Mouse (Mus musculus): ENCODE results near the gene Dbnl.

The Dbnl gene

DNA sequence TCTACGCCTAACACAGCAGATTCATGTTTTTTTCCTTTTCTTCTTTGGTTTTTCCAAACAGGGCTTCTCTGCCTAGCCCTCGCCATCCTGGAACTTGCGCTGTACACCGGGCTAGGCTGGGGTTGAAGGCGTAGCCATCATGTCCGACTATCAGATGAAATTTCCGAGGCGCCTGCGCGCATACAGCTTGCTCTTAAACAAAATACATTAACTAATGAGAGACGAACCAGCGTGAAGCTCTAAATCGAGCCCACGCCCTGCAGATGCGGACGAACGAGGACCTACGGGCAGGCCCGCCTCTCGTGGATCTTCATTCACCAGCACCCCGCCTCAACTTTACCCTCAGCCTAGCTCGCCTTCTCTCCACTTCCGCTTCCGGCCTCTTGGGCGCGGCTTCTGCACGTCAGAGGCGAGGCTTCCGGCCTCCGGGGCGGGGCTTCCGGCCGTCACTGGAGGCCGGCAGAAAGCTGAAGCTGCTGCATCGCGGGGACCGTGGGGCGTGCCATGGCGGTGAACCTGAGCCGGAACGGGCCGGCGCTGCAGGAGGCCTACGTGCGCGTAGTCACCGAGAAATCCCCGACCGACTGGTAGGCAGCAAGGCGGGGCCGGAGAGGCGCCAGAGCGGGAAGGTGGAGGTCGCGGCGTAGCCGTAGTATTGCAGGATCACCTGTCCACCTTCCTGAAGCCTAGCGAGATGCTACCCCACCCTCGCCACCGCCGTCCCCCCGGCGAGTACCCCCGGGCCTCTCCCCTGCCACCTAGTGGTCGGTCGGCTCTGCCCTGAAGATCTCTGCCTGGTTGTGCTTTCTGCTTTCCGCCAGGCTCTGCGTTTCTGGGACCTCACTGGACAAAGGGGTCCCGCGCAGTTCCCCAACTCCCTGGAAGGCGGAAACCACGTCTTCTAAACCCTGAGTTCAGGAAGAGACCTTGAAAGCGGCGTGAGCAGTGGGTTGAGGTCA is at the start of gene Dbnl:
TSS of gene Dbnl (plus strand) at position 433 of the 959 bp plus-strand sequence.
- peak; percentile 95 for DNase-seq (ENCODE audit: low read depth, low spot score)

DNA sequence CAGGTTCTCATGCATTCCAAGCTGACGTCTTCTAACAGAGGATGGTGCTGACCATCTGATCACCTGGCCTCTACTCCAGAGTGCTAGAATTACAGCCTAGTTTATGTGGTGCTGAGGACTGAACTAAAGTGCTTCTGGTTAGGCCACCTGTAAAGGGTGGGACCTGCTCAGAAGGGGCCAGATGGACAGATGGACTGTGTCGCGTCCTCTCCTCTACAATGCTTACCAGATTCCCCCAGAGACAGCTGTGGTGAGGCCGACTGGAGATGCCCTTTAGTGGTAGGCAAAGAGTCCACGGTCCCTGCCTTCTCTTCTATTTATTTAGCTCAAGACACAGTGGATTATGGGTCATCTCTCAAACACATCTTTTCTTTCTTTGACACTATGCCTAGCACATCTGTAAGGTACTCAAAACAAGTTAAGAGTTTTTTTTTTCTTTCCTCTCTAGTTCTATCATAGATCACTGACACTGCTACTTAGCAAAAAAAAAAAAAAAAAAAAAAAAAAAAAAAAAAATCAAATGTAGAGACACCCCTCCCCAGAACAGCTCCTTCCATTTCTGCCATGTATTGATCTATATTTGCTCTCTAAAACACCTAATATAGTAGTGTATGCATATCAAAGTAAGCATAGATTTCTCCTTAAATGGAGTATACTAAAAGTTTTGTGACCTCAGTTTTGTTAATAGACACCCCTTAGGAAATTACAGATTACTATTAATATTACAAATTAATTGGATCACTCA is 49.2 kb upstream of the Dbnl start:
- no peak for DNase-seq (ENCODE audit: low read depth, low spot score)

DNA sequence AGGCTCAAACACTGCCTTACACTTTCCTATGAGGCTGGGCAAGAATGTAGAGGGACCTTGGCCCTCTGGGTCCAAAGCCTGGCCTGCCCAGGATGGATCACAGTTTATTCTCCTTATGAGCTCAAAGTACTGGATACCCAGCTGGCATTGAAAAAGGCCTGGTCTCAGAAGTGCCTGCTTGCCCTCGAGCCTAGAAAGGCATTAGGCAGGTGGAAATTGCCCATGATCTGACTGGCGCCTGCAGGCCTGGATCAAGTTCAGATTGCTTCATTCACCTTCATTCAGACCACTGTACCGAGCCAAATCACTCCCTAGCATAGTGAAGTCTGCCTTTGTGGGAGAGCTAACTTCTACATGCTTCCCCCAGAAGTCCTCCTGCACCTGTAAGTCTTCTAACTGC is 48.4 kb upstream of the Dbnl start:
- DNase-seq (ENCODE audit: low read depth, low spot score) = no peak

DNA sequence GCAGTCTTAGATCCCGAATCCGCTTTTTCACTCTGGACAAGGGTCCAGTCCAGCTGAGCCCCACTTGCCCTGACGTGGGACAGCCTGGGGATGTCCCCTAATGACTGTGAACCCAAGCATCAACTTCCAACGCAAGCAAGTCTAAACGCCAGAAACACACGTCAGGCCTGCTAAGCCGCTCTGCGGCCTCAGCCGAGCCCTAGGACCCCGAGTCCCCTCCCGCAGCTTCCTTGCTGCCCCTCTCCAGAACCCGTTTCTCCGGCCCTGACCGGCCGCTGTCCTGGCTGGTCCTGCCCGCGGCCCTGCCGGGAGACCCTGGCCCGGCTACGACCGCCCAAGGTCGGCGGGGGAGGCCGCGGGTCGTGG is 47.7 kb upstream of the Dbnl start:
- DNase-seq (ENCODE audit: low read depth, low spot score) = peak; percentile 37

DNA sequence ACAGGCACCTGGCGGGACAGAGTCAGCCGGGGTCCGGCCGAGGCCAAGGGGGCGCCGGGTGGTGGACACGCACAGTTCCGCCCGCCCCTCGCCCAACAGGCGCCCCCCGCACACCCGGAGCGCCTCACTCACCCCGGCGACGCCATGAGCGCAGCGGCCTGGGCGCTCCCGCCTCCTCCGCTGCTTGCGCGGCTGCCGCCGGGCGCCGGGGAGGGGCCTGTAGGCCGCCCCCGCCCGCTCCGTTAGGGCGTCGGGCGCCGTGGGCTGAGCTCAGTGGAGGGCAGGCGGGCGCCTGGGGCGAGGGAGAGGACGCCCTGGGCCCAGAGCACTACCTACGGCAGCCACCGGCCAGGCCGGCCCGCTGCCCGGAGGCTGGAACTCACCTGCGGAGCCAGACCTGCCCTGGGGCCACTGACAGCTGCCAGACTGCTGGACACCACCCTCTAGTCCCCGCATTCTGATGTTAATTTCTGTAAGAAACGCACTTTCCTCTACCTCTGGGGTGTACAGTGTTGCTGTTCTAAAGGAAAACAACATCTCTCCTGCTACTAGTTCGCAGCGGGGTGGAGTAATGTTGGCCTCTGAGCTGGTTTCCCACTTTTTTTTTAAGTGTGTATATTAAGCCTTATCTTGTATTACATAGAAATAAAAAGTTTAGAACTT is 47.2 kb upstream of the Dbnl start:
- peak; percentile 57 for DNase-seq (ENCODE audit: low read depth, low spot score)

DNA sequence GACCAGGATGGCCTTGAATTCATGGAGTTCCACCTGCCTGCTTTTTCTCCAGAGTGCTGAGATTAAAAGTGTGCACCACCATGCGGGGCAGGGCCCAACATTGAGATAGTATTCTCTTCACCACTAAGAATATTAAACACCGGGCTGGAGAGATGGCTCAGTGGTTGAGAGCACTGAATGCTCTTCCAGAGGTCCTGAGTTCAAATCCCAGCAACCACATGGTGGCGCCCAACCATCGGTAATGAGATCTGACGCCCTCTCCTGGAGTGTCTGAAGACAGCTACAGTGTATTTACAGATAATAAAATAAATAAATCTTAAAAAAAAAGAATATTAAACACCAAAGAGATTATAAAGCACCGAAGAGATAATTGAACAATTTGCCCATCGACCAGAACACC is 46.2 kb upstream of the Dbnl start:
- no peak for DNase-seq (ENCODE audit: low read depth, low spot score)

DNA sequence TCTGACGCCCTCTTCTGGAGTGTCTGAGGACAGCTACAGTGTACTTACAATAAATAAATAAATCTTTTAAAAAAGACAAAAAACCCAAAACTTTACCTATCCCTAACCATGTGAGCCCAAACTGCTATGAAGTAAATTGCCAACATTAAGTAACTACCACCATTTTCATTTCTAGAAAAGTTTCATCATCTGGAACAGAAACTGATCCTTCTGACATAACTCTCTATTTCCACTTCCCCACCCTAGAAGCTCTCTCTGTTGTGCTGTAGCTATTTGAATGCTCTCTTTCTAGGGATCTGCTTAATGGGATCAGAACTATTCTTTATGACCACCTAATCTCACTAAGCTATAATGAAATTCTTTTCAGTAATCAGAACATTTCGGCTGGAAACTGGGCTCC is 43.3 kb upstream of the Dbnl start:
- DNase-seq (ENCODE audit: low read depth, low spot score) = no peak

DNA sequence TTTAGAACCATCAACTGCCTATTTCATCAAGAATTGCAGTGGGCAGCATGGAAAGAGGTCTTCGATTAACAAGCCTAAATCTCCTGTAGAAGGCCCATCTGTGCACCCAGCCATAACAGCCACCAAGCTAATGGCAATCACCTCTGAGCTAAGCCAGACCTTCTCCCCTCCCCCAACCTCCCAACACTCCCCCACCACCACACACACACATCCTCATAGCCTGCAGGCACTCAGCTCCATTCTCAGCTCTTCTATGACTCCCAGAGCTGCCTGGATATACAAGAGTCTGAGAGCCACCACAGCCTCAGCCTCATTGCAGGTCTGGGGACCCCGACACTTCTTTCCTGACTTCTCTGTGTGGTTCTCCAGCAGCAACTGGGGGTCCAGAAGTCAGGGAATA is 34.5 kb upstream of the Dbnl start:
- no peak for DNase-seq (ENCODE audit: low read depth, low spot score)

DNA sequence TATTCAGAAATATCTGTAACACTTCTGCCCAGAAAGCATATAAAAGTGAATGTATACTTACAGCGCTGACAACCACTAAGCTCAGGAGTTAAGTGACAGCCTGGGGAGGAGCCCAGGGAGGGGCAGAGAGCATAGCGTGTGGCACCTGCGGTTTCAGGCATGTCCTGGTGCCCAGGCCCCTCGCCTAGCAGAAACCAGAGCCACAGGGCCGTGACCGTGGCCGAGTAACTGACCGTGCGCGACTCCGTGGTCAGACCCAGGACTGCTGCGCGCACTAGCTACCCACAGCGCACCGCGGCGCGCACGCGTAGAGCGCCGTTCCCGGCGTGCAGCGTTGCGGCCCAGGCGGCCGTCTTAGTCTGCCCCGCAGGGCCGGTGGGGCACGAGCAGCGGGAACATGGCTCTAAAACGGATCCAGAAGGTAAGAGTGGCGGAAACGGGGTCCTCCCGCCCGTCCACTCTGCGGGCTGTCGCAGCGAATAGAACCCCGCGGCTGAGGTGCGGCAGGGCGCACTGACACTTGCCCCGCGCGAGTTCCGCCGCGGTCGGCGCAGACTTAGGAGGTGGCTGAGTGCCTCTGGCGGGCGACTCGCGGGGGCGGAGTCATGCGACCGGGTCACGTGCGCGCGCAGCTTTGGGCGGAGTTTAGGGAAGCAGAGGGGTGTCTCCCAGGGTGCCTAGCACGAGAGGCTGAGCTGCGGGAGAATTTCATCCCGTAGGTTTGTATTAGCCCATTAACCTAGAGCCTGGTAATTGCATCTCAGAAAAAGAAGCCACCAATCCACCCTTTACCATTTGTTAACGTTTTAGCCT is 26.3 kb upstream of the Dbnl start, which contains the start of gene Urgcp:
TSS of gene Urgcp (minus strand) at position 557 of the 813 bp plus-strand sequence.
- DNase-seq (ENCODE audit: low read depth, low spot score) = peak; percentile 94

DNA sequence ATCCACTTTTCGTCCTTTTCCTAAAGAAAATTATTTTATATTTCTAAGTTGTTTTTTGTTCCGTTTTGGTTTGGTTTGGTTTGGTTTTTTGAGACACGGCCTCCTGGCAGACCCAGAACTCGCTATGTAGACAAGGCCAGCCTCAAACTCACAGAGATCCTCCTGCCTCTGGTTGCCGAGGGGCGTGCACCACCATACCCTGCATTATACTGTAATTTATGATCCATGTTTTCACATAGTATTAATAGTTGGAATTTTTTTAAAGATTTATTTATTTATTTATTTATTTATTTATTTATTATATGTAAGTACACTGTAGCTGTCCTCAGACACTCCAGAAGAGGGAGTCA is 25.7 kb upstream of the Dbnl start:
- DNase-seq (ENCODE audit: low read depth, low spot score) = no peak

DNA sequence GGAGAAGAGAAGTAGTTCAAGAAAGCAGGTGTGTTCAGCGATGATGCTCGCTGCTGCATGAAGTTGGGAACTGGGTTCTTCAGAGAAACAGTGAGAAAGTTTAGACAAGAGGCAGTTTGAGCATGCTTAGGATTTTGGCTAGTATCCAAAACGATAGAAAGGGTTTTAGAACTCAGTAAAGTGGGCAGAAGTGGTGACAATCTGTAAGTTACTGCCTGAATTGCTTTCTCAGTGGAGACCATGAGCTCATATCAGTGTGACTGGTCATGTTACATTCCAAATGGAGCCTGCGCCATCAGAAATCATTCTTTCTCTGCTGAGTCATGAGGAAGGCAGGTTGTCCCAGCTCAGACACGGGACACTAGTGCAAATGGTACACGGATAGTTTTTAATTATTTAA is 22.3 kb upstream of the Dbnl start:
- DNase-seq (ENCODE audit: low read depth, low spot score) = no peak

DNA sequence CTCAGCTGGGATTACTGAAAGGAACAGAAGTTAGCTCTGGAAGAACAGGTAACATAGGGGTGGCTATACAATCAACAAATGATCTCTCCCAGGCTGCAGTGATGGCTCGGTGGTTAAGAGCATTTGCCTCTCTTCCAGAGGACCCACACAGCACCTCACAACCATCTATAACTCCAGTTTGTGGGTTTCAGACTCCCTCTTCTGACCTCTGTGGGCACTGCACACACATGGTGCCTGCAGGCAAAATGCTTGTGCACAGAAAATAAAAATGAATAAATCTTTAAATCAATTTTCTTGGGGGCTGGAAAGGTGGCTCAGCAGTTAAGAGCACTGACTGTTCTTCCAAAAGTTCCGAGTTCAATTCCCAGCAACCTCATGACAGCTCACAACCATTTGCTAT is 9.8 kb upstream of the Dbnl start:
- DNase-seq (ENCODE audit: low read depth, low spot score) = no peak

DNA sequence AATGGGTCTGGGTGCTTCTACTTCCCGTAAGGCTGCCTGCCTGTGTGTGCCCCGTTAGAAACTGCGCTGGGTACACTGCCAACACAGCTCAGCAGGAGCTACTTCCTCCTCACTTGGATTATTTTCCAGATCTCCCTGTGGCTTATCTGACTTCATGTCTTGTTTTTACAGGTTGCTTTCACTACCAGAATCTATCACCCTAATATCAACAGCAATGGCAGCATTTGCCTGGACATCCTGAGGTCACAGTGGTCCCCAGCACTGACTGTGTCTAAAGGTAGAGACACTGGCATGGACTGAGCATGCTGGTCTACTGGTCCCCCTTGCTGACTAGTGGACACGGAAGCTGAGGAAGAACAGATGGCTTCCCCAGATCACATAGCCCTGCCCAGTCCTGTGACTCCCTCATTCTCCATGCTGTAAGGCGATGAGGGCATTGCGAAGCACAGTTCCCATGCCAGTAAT is 8.2 kb upstream of the Dbnl start:
- no peak for DNase-seq (ENCODE audit: low read depth, low spot score)

DNA sequence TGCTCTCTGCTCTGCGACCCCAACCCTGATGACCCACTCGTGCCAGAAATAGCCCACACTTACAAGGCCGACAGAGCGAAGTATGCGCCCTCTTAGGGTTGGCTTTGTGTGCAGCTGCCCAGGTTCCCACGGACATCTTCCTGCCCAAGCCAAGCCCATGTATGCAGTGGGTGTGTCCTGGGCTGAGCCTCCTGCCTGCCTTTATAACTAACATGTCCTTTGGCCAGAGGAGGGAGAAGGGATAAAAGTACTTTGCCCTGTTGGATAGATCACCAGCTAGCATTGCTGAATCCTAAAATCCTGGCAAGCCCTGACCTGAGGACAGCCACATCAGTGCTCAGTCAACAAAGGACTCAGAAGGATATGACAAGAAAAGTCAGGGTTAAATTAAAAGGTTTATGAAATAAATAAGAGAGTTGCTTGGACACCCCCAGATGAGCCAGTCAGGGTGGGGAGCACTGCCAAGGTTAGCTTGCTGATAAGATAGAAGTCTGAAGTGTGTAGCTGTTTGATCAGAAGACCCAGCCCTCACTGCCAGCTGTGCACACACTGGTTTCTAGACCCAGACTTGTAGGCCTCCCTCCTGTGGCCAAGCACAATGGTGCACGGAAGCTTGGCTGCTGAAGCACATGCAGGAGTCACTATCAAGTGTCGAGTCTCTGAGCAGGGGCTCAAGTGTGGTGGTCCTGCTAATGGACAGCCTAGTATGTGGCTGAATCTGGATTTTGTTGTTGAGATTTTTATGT is 5.9 kb upstream of the Dbnl start:
- no peak for DNase-seq (ENCODE audit: low read depth, low spot score)

DNA sequence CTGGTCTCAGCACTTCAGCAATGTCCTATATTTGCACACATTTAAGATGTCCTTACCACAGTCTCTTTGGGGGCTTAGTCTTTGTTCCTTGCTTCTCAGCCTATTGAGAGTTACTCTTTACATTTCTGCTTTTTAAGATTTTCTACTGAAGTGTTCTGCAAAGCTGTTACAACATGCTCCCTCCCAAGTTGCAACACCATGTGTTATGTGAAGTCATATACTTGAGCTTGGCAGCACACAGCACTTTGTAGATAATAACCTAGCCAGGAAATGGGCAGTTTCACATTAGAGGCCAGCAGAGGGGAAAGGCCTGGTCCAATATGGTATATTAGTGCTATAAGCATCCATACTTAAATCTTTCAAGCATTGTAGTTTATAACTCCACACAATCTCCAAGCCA is 2.6 kb upstream of the Dbnl start:
- DNase-seq (ENCODE audit: low read depth, low spot score) = no peak

DNA sequence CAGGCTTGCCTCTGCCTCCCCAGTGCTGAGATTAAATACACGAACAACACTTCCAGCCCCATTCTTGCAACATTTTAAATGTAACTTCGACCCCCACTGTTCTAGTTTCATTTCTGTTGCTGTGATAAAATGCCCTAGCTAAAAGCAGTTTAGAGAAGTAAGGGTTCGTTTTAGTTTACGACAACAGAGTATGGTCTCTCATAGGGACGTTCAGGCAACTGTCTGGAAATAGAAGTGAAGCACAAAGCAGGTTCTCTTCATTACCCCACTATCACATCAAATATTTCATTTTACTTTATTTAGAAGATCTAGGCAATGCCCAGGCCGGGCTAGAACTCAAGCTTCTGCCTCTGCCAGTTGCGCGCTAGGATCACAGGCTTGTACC is 625 bp upstream of the Dbnl start:
- DNase-seq (ENCODE audit: low read depth, low spot score) = no peak

DNA sequence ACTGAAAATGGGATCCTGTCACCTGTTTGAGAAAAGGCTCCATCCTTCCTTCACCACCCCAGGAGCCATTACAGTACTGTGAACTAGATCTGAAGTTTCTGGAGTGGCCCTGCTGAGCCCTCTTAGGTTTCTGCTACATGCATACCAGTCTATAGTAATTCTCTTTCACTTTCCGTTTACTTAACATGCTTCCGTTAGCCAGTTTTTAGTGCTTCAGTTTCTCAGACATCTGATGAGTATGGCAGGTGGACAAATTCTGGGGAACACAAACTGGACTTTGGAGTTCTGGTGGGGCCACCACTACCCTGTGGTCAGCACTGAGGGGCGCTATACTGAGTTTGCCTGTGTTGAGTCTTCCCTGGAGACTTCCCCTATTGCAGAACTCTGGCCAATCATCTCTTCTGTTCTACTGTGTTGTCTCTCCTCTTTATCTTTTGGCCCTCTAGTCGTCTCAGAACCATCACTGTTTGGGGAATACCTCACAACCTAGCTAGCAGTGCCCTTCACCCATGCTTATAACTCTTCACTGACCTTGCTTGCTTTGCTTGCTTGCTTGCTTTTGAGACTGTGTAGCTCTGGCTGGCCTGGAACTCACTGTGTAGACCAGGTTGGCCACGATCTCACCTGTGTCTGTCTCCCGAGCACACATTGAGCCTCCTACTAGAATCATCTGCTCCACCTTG is 924 bp downstream of the Dbnl start:
- DNase-seq (ENCODE audit: low read depth, low spot score) = no peak

DNA sequence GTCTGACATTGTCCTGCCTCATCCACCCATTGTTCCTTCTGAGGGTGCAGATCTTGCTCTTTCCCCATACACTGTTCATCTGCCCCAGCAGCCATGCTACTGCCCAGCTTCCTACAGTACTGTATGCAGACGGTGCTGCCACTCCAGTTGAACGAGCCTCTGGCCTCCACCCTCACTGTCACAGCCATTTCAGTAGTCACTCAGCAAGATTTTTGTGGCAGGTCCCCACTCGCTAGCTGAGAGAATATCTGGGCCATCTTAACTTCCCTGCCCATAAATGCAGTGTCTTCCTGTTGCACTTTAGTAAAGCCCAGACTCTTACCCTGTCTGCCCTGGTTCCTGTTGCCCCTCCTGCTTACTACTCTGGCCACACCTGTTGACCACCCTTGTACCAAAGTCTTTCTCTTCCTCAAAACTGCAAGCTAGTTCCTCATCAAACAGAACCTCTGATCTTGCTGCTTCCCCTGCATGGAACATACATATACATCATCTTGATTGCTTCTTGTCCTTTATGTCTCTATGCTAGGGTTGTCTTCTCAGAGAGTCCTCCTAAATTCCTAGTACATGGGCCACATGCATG is 1.6 kb downstream of the Dbnl start:
- DNase-seq (ENCODE audit: low read depth, low spot score) = no peak

DNA sequence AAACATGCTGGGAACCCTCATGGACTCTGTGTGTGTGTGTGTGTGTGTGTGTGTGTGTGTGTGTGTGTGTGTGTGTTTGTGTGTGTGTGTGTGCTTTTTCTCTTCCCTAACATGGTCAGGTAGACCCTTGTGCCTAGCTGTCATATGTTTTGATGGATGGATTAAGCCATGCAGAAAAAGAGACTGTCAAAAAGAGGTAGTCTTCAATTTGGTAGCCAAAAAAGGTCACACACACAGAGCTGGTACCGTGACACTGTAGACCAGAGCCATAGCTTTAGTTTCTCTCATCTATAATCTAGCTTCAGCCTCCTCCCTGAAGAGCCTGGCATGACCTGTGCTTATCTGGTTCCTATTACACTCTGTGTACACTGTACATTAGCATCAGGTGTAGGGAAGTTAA is 2.1 kb downstream of the Dbnl start:
- no peak for DNase-seq (ENCODE audit: low read depth, low spot score)

DNA sequence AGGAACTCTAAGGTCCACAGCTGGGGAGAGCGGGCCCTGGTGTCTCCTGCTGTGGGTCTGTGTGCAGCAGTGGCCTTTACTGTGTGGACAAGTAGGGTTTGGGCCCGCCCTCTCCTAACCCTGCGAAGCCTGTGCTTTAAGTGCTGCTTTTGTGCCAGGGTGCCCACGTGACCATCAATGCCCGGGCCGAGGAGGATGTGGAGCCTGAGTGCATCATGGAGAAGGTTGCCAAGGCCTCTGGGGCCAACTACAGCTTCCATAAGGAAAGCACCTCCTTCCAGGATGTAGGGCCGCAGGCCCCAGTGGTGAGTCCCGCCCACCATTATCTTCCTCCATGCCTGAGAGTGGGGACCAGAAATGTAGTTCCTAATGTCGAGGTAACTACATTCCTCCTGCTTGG is 7.0 kb downstream of the Dbnl start:
- no peak for DNase-seq (ENCODE audit: low read depth, low spot score)

All from mesoderm, embryonic 11.5 days (tissue).